Mouse (Mus musculus): ENCODE measurements at regions not wholly inside any gene's neighbourhood (a gene's known extent, or its start where the extent isn't known, plus 50 kb on each side); places are given as distances from the start of the nearest gene placed in this dataset.

- no peak for DNase-seq (ENCODE audit: low read depth, low spot score)
These were observed 68.5 kb upstream of the Rgs1 start for GRCm38 (mm10) chr1:144317560-144317959.

GRCm38 (mm10) chr1:144316251-144316650 is 67.2 kb upstream of the Rgs1 start:
- DNase-seq (ENCODE audit: low read depth, low spot score): no peak

- no peak for DNase-seq (ENCODE audit: low read depth, low spot score)
These were observed 65.3 kb upstream of the Rgs1 start for GRCm38 (mm10) chr1:144314382-144314781.

- no peak for DNase-seq (ENCODE audit: low read depth, low spot score)
These were observed 64.3 kb upstream of the Rgs1 start for GRCm38 (mm10) chr1:144313318-144313717.

- DNase-seq (ENCODE audit: low read depth, low spot score): no peak
These were observed 60.9 kb upstream of the Rgs1 start for GRCm38 (mm10) chr1:144309901-144310300.

- no peak for DNase-seq (ENCODE audit: low read depth, low spot score)
These were observed 59.3 kb upstream of the Rgs1 start for GRCm38 (mm10) chr1:144308313-144308712.

- DNase-seq (ENCODE audit: low read depth, low spot score): no peak
These were observed 58.8 kb upstream of the Rgs1 start for GRCm38 (mm10) chr1:144307854-144308285.

- no peak for DNase-seq (ENCODE audit: low read depth, low spot score)
These were observed 58.2 kb upstream of the Rgs1 start for GRCm38 (mm10) chr1:144307017-144307853.

- DNase-seq (ENCODE audit: low read depth, low spot score): no peak
These were observed 57.2 kb upstream of the Rgs1 start for GRCm38 (mm10) chr1:144306284-144306683.

GRCm38 (mm10) chr1:144300670-144301069 is 51.6 kb upstream of the Rgs1 start:
- DNase-seq (ENCODE audit: low read depth, low spot score): no peak
